Mouse (Mus musculus) small intestine, adult 2 months (tissue): ENCODE data around the gene Isoc2b.

ENCODE experiments used
- CTCF ChIP-seq: fragments of 200-500 bp; IDR thresholded peaks from 2 replicates; pipeline ENCODE4 v1.5.1; 2012; ENCODE audit warnings: low read depth, mild to moderate bottlenecking, control low read depth, inconsistent platforms, low read length, moderate library complexity, mixed read lengths; ENCODE audit not compliant: insufficient replicate concordance, insufficient read length; ENCODE audit errors: extremely low read depth
- POLR2A ChIP-seq: fragments of 200-500 bp; IDR thresholded peaks from 2 replicates; pipeline ENCODE4 v1.6.1; 2012; ENCODE audit warnings: low read depth, mild to moderate bottlenecking, control low read depth, inconsistent platforms, low read length, moderate library complexity

DNA sequence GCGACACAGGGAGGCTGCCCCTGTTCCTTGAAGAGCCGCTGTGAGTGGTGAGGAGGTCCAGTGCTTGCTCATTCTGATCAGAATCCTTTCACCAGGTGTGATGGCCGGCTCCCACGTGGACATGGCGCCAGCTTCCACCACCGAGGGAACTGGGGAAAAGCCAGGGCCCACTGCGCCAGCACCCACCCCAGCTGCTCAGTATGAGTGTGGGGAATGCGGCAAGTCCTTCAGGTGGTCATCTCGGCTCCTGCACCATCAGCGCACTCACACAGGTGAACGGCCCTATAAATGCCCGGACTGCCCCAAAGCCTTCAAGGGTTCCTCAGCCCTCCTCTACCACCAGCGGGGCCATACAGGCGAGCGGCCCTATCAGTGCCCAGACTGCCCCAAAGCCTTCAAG lies 48.6 kb upstream of the Isoc2b start:
- no peak for TF ChIP-seq POLR2A
- no peak for TF ChIP-seq CTCF
